Mouse (Mus musculus) midbrain, postnatal 0 days (tissue): ENCODE data around the gene 3110009E18Rik. TPM values are rescaled to one million over a fixed set of nuclear protein-coding genes. Genes with fewer than 3 reads are reported as not detected.

ENCODE experiments used
- ATAC-seq: fragments of 200-750 bp; cut with Nextera tagmentation; 2 replicates; pipeline ENCODE4 v1.8.0; 2017; ENCODE audit warnings: moderate number of reproducible peaks, mild to moderate bottlenecking, moderate TSS enrichment, moderate library complexity; ENCODE audit not compliant: low FRiP score
- DNase-seq: peaks from one replicate; pipeline ENCODE4 v3.0.0-alpha.2; 2015; ENCODE audit warnings: low spot score
- H3K27ac ChIP-seq: fragments of 300-500 bp; sonication (generic); 2 replicates; pipeline ENCODE4 v1.5.1; 2014; ENCODE audit warnings: low read depth, mild to moderate bottlenecking, low read length, mixed read lengths
- H3K27me3 ChIP-seq: fragments of 300-500 bp; sonication (generic); 2 replicates; pipeline ENCODE4 v1.6.1; 2014; ENCODE audit warnings: low read length, control low read depth, mixed read lengths; ENCODE audit not compliant: insufficient read depth
- H3K36me3 ChIP-seq: fragments of 300-500 bp; sonication (generic); 2 replicates; pipeline ENCODE4 v1.6.1; 2014; ENCODE audit warnings: low read length, control low read depth, mixed read lengths; ENCODE audit not compliant: insufficient read depth
- H3K4me1 ChIP-seq: fragments of 300-500 bp; sonication (generic); 2 replicates; pipeline ENCODE4 v1.6.1; 2014; ENCODE audit warnings: mild to moderate bottlenecking, control low read depth, antibody characterized with exemption, low read length, mixed read lengths; ENCODE audit not compliant: insufficient read depth
- H3K4me2 ChIP-seq: fragments of 300-500 bp; sonication (generic); 2 replicates; pipeline ENCODE4 v1.6.1; 2014; ENCODE audit warnings: low read depth, mild to moderate bottlenecking, low read length, mixed read lengths; ENCODE audit not compliant: poor library complexity, severe bottlenecking
- H3K4me3 ChIP-seq: fragments of 300-500 bp; sonication (generic); 2 replicates; pipeline ENCODE4 v1.5.1; 2014; ENCODE audit warnings: low read depth, mild to moderate bottlenecking, low read length, moderate library complexity
- H3K9ac ChIP-seq: fragments of 300-500 bp; sonication (generic); replicated peaks from 2 replicates; pipeline ENCODE4 v1.6.1; 2014; ENCODE audit warnings: mild to moderate bottlenecking, low read length, moderate library complexity, mixed read lengths; ENCODE audit not compliant: poor library complexity, severe bottlenecking
- H3K9me3 ChIP-seq: fragments of 300-500 bp; sonication (generic); 2 replicates; pipeline ENCODE4 v1.6.1; 2016; ENCODE audit warnings: low read length, control low read depth
- CTCF ChIP-seq: IDR thresholded peaks from 2 replicates; pipeline ENCODE4 v1.5.1; 2016; ENCODE audit warnings: antibody characterized with exemption, mild to moderate bottlenecking
- WGBS: fragments of 180-500 bp; shearing (Covaris S2); extraction: QIAGEN DNeasy Blood & Tissue Kit; methylation state at CpG from one replicate; pipeline ENCODE4 v1.1.7; 2014; 5-methylcytosine and 5-hydroxymethylcytosine counted together
- polyA plus RNA-seq: library from polyadenylated mRNA; unstranded; fragments of >200 nt; fragmentation: Nextera tagmentation; extraction: Ambion mirVana; gene quantifications from 2 replicates; pipeline ENCODE4 v1.2.1, GENCODE M21; 2015
- total RNA-seq: library from RNA; depleted of rRNA; stranded (reverse); fragments of >200 nt; gene quantifications from 2 replicates; pipeline ENCODE4 v1.2.3, GENCODE M21; 2014

Gene 3110009E18Rik
- total and polyA plus RNA-seq, 2 experiments from 2014 or later: 0.77 to 11.4 TPM

DNA sequence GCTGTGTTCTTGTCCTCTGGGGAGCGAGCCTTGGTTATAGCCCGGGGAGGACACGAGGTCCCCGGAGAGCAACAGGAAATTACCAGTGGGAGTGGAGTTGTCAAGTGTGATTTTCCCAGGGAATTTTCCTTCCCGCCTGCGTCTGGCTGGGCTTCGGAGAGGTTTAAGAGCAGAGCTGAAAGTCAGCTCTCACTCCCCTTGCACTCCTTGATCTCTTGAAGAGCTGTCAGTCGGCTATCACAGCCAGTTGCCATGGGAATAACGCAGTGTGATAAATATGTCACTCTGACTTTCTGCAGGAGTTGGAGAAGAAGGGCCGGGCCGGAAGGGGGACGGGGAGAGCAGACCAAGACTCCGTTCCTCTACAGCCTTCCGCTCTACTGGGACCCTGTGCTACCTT is 55.3 kb downstream of the 3110009E18Rik start:
- H3K36me3 ChIP-seq: no peaks in the 10 kb centered on the region
- H3K9me3 ChIP-seq: no peaks in the 10 kb centered on the region
- no peaks in the 10 kb centered on the region; the same call in 1 of the 2 replicates for H3K27me3 ChIP-seq
- no peak overlapping the region; the same call in 1 of the 2 replicates for H3K4me2 ChIP-seq
- no peak overlapping the region for H3K27ac ChIP-seq
- DNase-seq: peak; percentile 9
- peaks cover 6% of the 10 kb centered on the region; the same call in 1 of the 2 replicates for H3K4me1 ChIP-seq
- H3K4me3 ChIP-seq: no peak overlapping the region
- TF ChIP-seq CTCF: no peak
- ATAC-seq: peak; percentile 42; the same call in 1 of the 2 replicates
- no peak overlapping the region for H3K9ac ChIP-seq
- 25% methylated on average over 14 of the region's 14 CpGs for WGBS

- WGBS: 86% methylated on average over 8 of the region's 8 CpGs
- Histone ChIP-seq H3K4me1 (peaks cover 6% of the 10 kb centered on the region; the same call in 1 of the 2 replicates), H3K9ac (no peak overlapping the region), H3K27me3 (no peaks in the 10 kb centered on the region; the same call in 1 of the 2 replicates), H3K9me3 (no peaks in the 10 kb centered on the region), H3K4me3 (no peak overlapping the region), H3K27ac (no peak overlapping the region), H3K36me3 (no peaks in the 10 kb centered on the region), H3K4me2 (no peak overlapping the region)
- no peak for ATAC-seq
- no peak for DNase-seq
- no peak for TF ChIP-seq CTCF
Measured at GRCm38 (mm10) chr1:120177141-120177540, 56.2 kb downstream of the 3110009E18Rik start.

GRCm38 (mm10) chr1:120186204-120186603 is 65.2 kb downstream of the 3110009E18Rik start:
- Histone ChIP-seq H3K9me3 (no peaks in the 10 kb centered on the region), H3K9ac (no peak overlapping the region), H3K4me2 (no peak overlapping the region), H3K27me3 (no peaks in the 10 kb centered on the region), H3K4me1 (no peaks in the 10 kb centered on the region), H3K36me3 (no peaks in the 10 kb centered on the region), H3K4me3 (no peak overlapping the region), H3K27ac (no peak overlapping the region)
- DNase-seq (peak; percentile 5), ATAC-seq (no peak)
- TF ChIP-seq CTCF: no peak
- 34% methylated on average over 6 of the region's 6 CpGs for WGBS

- H3K36me3 ChIP-seq: no peaks in the 10 kb centered on the region
- H3K4me2 ChIP-seq: 0 out of 2 replicates have a peak overlapping the region, but pooled peaks have one; percentile 4
- no peak overlapping the region for H3K4me3 ChIP-seq
- no peaks in the 10 kb centered on the region for H3K4me1 ChIP-seq
- no peak overlapping the region for H3K27ac ChIP-seq
- ATAC-seq (peak; percentile 7; the same call in 1 of the 2 replicates), DNase-seq (no peak)
- H3K9me3 ChIP-seq: no peaks in the 10 kb centered on the region
- H3K27me3 ChIP-seq: no peaks in the 10 kb centered on the region
- WGBS: 21% methylated on average over 9 of the region's 9 CpGs
- no peak for TF ChIP-seq CTCF
- no peak overlapping the region for H3K9ac ChIP-seq
Measured at GRCm38 (mm10) chr1:120186655-120187054, 65.7 kb downstream of the 3110009E18Rik start.

DNA sequence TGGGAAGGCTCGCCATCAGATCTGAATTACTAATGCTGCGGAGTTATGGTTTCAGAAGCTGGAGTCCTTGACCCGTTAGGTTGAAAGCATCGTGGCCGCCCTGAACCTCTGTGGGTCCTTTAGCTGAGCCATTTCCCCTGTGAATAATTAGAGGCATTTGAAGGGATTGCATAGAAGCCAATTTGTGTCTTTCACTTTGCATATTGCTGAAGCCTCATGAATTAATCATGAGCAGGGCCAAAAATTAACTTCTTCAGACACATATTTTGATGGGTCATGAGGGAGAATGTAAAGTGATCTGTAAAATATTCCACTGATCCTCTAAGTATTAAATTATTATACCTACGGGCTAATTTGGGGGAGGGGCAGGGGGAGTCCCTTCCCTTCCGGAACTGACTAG is 66.1 kb downstream of the 3110009E18Rik start:
- 23% methylated on average over 7 of the region's 7 CpGs for WGBS
- Histone ChIP-seq H3K4me1 (no peaks in the 10 kb centered on the region), H3K9ac (no peak overlapping the region), H3K27ac (no peak overlapping the region), H3K36me3 (no peaks in the 10 kb centered on the region), H3K9me3 (no peaks in the 10 kb centered on the region), H3K4me3 (no peak overlapping the region), H3K4me2 (no peak overlapping the region), H3K27me3 (no peaks in the 10 kb centered on the region)
- DNase-seq (peak; percentile 36), ATAC-seq (peak; percentile 20; the same call in 1 of the 2 replicates)
- TF ChIP-seq CTCF: no peak

DNA sequence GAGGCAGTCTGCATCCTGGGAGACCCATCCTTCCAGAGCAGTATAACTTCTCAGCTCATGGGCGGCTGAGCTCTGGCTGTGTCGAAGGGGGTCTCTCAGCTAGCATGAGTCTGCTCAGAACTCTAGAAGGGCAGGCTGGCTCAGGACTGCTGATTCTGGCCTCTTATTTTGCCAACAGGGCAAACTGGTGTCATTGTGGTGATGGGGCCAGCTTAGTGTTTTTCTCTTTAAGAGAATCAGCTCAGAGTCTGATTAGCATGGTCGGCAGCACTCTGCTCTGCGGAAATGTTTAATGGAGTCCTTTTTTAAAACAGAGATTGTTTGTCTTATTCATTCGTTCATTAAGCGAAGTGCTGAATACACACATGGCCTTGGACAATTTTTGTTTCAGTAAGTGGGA is 68.2 kb downstream of the 3110009E18Rik start:
- H3K4me3 ChIP-seq: no peak overlapping the region
- H3K4me2 ChIP-seq: no peak overlapping the region
- H3K27me3 ChIP-seq: no peaks in the 10 kb centered on the region
- no peak overlapping the region for H3K9ac ChIP-seq
- ATAC-seq (0 out of 2 replicates have a peak, but pooled peaks have one; percentile 38), DNase-seq (peak; percentile 48)
- H3K36me3 ChIP-seq: no peaks in the 10 kb centered on the region
- no peaks in the 10 kb centered on the region for H3K9me3 ChIP-seq
- H3K4me1 ChIP-seq: no peaks in the 10 kb centered on the region
- no peak for TF ChIP-seq CTCF
- no peak overlapping the region for H3K27ac ChIP-seq
- 76% methylated on average over 6 of the region's 6 CpGs for WGBS
